Mouse (Mus musculus) splenic B cell, adult 2 months (primary cell): ENCODE results near the gene 1700057G04Rik.
"Not testable (repeated sequence)": the region's sequence is repeated elsewhere in the genome, so short reads cannot be mapped to it uniquely, and the experiment has no call there.

Source experiments
- DNase-seq: peaks from one replicate; pipeline ENCODE4 v3.0.0-alpha.2; 2011; ENCODE audit warnings: low read depth, low spot score
- H3K27me3 ChIP-seq: 2 replicates; pipeline ENCODE4 v1.6.1; 2012; ENCODE audit warnings: mild to moderate bottlenecking, low read length, moderate library complexity, mixed read lengths; ENCODE audit not compliant: control insufficient read depth, poor library complexity, insufficient read depth, severe bottlenecking
- H3K36me3 ChIP-seq: 2 replicates; pipeline ENCODE4 v1.6.1; 2012; ENCODE audit warnings: mild to moderate bottlenecking, low read length, moderate library complexity, mixed read lengths; ENCODE audit not compliant: control insufficient read depth, poor library complexity, insufficient read depth, severe bottlenecking

1700057G04Rik gene

GRCm38 (mm10) chr9:92282563-92283171 is 26.5 kb upstream of the 1700057G04Rik start:
- DNase-seq = no peak
- Histone ChIP-seq H3K27me3 (no peaks in the 10 kb centered on the region), H3K36me3 (no peaks in the 10 kb centered on the region)

- no peak for DNase-seq
- Histone ChIP-seq H3K27me3 (no peaks in the 10 kb centered on the region), H3K36me3 (no peaks in the 10 kb centered on the region)
Measured at GRCm38 (mm10) chr9:92289675-92290074, 19.5 kb upstream of the 1700057G04Rik start.

GRCm38 (mm10) chr9:92292169-92292568 is 17.0 kb upstream of the 1700057G04Rik start:
- Histone ChIP-seq H3K27me3 (no peaks in the 10 kb centered on the region), H3K36me3 (no peaks in the 10 kb centered on the region)
- no peak for DNase-seq

- no peaks in the 10 kb centered on the region for H3K36me3 ChIP-seq
- H3K27me3 ChIP-seq = no peaks in the 10 kb centered on the region
- no peak for DNase-seq
Measured at GRCm38 (mm10) chr9:92292922-92293321, 16.3 kb upstream of the 1700057G04Rik start.

GRCm38 (mm10) chr9:92293560-92294548 is 15.3 kb upstream of the 1700057G04Rik start:
- Histone ChIP-seq H3K27me3 (no peaks in the 10 kb centered on the region), H3K36me3 (no peaks in the 10 kb centered on the region)
- no peak for DNase-seq

- DNase-seq = no peak
- H3K27me3 ChIP-seq = no peaks in the 10 kb centered on the region
- H3K36me3 ChIP-seq = no peaks in the 10 kb centered on the region
Measured at GRCm38 (mm10) chr9:92298288-92298687, 10.9 kb upstream of the 1700057G04Rik start.

- no peaks in the 10 kb centered on the region for H3K36me3 ChIP-seq
- DNase-seq = no peak
- no peaks in the 10 kb centered on the region for H3K27me3 ChIP-seq
Measured at GRCm38 (mm10) chr9:92301213-92301612, 8.0 kb upstream of the 1700057G04Rik start.

GRCm38 (mm10) chr9:92305075-92305474 is 4.1 kb upstream of the 1700057G04Rik start:
- no peaks in the 10 kb centered on the region for H3K36me3 ChIP-seq
- no peaks in the 10 kb centered on the region for H3K27me3 ChIP-seq
- no peak for DNase-seq

- no peak for DNase-seq
- no peaks in the 10 kb centered on the region for H3K36me3 ChIP-seq
- H3K27me3 ChIP-seq = no peaks in the 10 kb centered on the region
Measured at GRCm38 (mm10) chr9:92305620-92306220, 3.5 kb upstream of the 1700057G04Rik start.

- H3K36me3 ChIP-seq = no peaks in the 10 kb centered on the region
- no peaks in the 10 kb centered on the region for H3K27me3 ChIP-seq
- DNase-seq = no peak
Measured at GRCm38 (mm10) chr9:92316791-92317190, 7.6 kb downstream of the 1700057G04Rik start.

GRCm38 (mm10) chr9:92325936-92326335 is 16.8 kb downstream of the 1700057G04Rik start:
- H3K27me3 ChIP-seq, H3K36me3 ChIP-seq, DNase-seq: not testable (repeated sequence)

- H3K36me3 ChIP-seq = no peaks in the 10 kb centered on the region
- no peak for DNase-seq
Measured at GRCm38 (mm10) chr9:92326813-92327212, 17.6 kb downstream of the 1700057G04Rik start.

GRCm38 (mm10) chr9:92331383-92331782 is 22.2 kb downstream of the 1700057G04Rik start:
- H3K27me3 ChIP-seq = no peaks in the 10 kb centered on the region
- no peaks in the 10 kb centered on the region for H3K36me3 ChIP-seq
- no peak for DNase-seq

More at GRCm38 (mm10) chr9:92326813-92327212, 17.6 kb downstream of the 1700057G04Rik start:
- H3K27me3 ChIP-seq = no peaks in the 10 kb centered on the region

GRCm38 (mm10) chr9:92334845-92335244 is 25.7 kb downstream of the 1700057G04Rik start:
- H3K27me3 ChIP-seq = no peaks in the 10 kb centered on the region
- DNase-seq = no peak
- no peaks in the 10 kb centered on the region for H3K36me3 ChIP-seq
